Mouse (Mus musculus): ENCODE measurements around the gene 1810010H24Rik. TPM values are rescaled to one million over a fixed set of nuclear protein-coding genes. Genes with fewer than 3 reads are reported as not detected.
"Not testable (repeated sequence)": the region's sequence is repeated elsewhere in the genome, so short reads cannot be mapped to it uniquely, and the experiment has no call there.

The 1810010H24Rik gene
- polyA plus RNA-seq (2016; fragmentation: Nextera tagmentation; extraction: Ambion mirVana) = 1.7 and 2.0 TPM in 2 replicates

DNA sequence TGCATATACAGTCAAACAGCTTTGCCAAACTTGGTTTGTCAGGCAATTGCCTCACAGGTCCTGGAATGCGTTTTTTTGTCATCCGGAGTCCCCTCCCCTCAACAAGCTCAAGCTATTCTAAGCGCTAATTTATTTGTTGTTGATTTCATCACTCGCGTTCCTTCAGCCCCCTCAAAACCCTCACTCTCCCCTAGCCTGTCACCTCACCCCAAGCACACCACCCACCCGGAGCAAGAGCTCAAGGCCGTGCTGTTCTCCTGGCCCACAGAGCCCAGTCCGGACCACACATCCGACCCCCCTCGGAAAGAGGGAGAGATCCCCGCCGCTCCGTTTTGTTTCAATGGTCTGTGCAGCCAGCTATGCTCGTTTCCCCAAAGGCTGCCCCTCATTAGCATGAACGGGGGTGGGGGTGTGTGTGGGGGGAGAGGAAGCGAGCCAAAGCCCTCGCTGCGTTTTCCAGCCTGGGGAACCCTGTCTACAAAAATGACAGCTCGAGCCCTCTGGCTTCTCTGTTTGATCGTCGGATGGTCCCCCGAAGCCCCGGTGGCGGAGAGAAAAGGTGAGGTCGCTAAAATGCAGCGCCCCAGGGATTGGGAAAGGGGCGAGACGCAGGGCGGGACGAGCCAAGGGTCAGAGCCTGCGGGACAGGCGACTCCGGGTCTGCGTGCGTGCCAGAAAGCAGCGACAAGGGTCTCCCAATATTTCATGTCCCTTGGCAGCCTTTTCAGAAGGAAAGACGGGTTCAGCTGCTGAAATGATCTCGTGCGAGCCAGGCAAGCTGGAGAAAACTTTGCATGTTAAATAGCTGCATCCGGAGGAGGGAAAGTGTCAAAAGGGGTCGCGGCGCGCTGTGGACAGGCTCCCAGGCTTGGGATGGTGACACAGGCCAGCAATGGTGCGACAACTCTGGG is at the start of gene 1810010H24Rik:
TSS of gene 1810010H24Rik (plus strand) at position 271 of the 911 bp plus-strand sequence.
- Histone ChIP-seq H3K4me3 (peak within 1 kb of the TSS; percentile 72), H3K27ac (peak within 1 kb of the TSS; percentile 77), H3K36me3 (no peaks in the 10 kb centered on the region), H3K9me3 (no peaks in the 10 kb centered on the region), H3K4me1 (peaks cover 47% of the 10 kb centered on the region), H3K27me3 (ENCODE audit: insufficient read depth, poor library complexity, severe bottlenecking) (peaks cover 24% of the 10 kb centered on the region)
- under 1% methylated on average over 45 of the region's 45 CpGs for WGBS
- no peak for DNase-seq (ENCODE audit: low spot score)

DNA sequence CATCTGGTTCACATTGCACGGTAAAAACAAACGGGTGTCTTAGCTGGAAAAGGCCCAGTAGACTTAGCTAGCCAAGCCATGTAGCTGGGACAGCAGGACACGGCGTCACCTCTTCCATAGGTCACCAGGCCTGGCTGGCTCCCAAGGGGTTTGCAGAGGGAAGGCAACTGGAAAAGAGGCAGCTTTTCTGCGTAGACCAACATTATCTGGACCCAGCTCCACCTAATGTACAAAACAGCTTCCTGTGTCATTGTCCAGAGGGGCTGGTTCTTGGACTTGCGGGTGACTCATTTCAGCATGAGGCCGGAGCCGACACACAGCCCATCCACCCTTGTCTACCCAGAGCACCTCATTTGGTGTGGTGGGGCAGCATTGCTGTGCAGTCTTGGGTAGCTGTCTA is 49.3 kb upstream of the 1810010H24Rik start:
- no peaks in the 10 kb centered on the region for H3K9me3 ChIP-seq
- 0 out of 2 replicates have a peak, but pooled peaks cover 7% of the 10 kb centered on the region for H3K4me1 ChIP-seq
- 73% methylated on average over 8 of the region's 8 CpGs for WGBS
- DNase-seq (ENCODE audit: low spot score) = no peak
- no peak overlapping the region for H3K4me3 ChIP-seq
- H3K36me3 ChIP-seq = no peaks in the 10 kb centered on the region
- no peak overlapping the region for H3K27ac ChIP-seq
- H3K27me3 ChIP-seq (ENCODE audit: insufficient read depth, poor library complexity, severe bottlenecking) = no peaks in the 10 kb centered on the region

DNA sequence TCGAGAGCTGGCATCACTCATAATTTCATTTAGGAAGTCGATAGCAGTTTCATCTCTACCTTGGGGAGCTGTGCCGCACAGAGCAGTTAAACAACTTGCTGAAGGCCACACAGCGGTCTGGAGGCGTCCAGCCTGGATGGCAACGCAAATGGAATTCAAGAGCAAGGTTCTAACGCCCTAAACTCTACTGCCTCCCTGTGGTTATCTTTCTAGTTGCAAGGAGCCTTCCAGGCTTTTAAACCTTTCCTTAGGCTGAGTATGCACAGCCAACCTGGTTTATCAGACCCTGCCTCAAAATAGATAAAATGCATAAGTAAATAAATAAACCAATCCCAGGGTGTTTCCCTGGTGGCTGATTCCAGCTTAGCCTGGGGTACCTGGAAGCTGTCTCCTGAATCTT is 45.0 kb upstream of the 1810010H24Rik start:
- Histone ChIP-seq H3K27me3 (ENCODE audit: insufficient read depth, poor library complexity, severe bottlenecking) (no peaks in the 10 kb centered on the region), H3K4me1 (peaks cover 14% of the 10 kb centered on the region), H3K4me3 (no peak overlapping the region), H3K9me3 (no peaks in the 10 kb centered on the region), H3K27ac (no peak overlapping the region), H3K36me3 (0 out of 2 replicates have a peak, but pooled peaks cover 5% of the 10 kb centered on the region)
- WGBS = 28% methylated on average over 7 of the region's 7 CpGs
- DNase-seq (ENCODE audit: low spot score) = peak; percentile 81

DNA sequence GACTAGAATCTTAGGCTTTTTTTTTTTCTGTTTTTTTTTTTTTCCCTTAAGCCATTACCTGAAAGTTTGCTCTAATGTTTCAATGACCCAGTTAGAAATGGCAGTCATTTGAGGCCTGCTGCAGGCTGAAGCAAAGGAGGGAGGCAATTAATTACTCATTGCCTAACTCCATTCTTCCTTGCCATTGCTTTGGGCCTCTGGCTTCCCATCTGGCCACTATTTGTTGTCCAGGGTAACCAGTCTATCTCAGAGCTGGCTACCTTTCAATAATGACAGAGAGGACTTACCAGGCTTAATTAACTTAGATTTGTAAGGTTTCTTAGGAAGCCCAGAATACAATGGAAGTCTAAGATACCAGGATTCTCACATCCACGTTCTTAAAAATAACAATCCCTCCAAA is 43.7 kb upstream of the 1810010H24Rik start:
- WGBS = 76% methylated on average over 1 of the region's 1 CpGs
- Histone ChIP-seq H3K4me1 (peaks cover 7% of the 10 kb centered on the region), H3K27me3 (ENCODE audit: insufficient read depth, poor library complexity, severe bottlenecking) (no peaks in the 10 kb centered on the region), H3K4me3 (no peak overlapping the region), H3K27ac (no peak overlapping the region), H3K9me3 (no peaks in the 10 kb centered on the region), H3K36me3 (peaks cover 9% of the 10 kb centered on the region; the same call in 1 of the 2 replicates)
- no peak for DNase-seq (ENCODE audit: low spot score)

DNA sequence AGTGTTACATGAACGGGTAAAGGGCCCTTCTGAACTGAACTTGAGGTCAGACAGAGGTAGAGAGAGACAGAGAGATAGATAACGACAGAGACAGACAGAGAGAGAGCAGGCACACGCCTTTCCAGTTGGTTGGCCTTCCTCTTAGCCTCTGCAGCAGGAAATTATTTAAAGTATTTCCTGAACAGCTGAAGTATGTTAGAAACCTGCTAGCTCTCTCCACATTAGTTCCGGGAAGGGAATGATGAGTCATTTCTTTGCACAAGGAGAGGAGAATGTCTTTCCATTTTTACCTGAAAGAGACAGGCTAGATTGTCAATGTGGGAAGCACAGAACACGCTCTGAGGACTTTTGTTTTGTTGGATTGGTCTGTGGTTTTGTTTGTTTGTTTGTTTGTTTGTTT is 43.1 kb upstream of the 1810010H24Rik start:
- no peak overlapping the region for H3K4me3 ChIP-seq
- WGBS = 34% methylated on average over 5 of the region's 5 CpGs
- 0 out of 2 replicates have a peak overlapping the region, but pooled peaks have one; percentile 16 for H3K27ac ChIP-seq
- peaks cover 15% of the 10 kb centered on the region for H3K36me3 ChIP-seq
- H3K9me3 ChIP-seq = no peaks in the 10 kb centered on the region
- H3K4me1 ChIP-seq = peaks cover 7% of the 10 kb centered on the region
- DNase-seq (ENCODE audit: low spot score) = no peak
- H3K27me3 ChIP-seq (ENCODE audit: insufficient read depth, poor library complexity, severe bottlenecking) = no peaks in the 10 kb centered on the region

DNA sequence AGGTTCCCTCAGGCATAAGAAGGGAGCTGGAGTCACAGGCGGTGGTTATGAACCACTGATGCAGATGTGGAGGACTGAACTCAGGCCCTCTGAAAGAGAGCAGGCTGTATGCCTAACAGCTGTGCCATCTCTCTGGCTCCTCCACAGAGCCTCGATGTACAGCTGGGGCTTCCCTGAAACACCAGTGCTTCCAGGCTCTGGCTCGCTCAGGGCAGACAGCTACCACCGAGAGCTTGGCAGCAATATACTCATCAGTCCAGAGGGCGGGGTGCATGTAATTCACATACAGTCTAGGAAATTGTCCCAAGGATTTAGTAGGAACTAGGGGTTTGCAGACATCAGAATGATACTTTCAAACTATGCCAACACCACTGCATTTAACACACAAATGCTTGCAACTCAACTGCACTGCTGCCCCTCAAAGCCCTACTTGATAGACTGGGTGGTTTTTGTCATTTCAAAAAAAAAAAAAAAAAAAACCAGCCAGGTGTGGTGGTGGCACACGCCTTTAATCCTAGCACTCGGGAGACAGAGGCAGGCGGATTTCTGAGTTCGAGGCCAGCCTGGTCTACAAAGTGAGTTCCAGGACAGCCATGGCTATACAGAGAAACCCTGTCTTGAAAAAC is 39.4 kb upstream of the 1810010H24Rik start:
- H3K36me3 ChIP-seq = peaks cover 47% of the 10 kb centered on the region
- not testable (repeated sequence) for H3K27ac ChIP-seq; H3K4me3 ChIP-seq; H3K4me1 ChIP-seq; H3K27me3 ChIP-seq (ENCODE audit: insufficient read depth, poor library complexity, severe bottlenecking); H3K9me3 ChIP-seq; DNase-seq (ENCODE audit: low spot score)
- 87% methylated on average over 9 of the region's 9 CpGs for WGBS

DNA sequence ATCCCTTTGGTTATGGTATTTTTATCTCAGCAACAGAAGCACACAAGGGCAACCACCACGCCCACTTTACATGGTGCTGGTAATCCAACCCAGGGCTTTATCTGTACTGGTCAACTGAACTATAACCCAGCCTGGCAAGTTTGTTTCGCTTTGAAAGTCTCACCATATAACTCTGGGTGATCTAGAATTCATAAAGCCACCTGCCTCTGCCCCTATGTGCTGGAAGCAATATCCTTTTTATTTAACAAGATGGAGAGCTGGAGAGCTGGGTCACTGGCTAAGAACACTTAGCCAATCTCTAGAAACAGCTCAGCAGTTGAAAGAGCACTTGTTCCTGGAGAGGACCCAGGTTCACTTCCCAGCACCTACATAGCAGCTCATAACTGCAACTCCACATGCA is 38.1 kb upstream of the 1810010H24Rik start:
- WGBS = 82% methylated on average over 2 of the region's 2 CpGs
- Histone ChIP-seq H3K4me3 (no peak overlapping the region), H3K9me3 (no peaks in the 10 kb centered on the region), H3K27ac (no peak overlapping the region), H3K36me3 (peaks cover 58% of the 10 kb centered on the region), H3K4me1 (peaks cover 4% of the 10 kb centered on the region), H3K27me3 (ENCODE audit: insufficient read depth, poor library complexity, severe bottlenecking) (no peaks in the 10 kb centered on the region)
- DNase-seq (ENCODE audit: low spot score) = no peak

DNA sequence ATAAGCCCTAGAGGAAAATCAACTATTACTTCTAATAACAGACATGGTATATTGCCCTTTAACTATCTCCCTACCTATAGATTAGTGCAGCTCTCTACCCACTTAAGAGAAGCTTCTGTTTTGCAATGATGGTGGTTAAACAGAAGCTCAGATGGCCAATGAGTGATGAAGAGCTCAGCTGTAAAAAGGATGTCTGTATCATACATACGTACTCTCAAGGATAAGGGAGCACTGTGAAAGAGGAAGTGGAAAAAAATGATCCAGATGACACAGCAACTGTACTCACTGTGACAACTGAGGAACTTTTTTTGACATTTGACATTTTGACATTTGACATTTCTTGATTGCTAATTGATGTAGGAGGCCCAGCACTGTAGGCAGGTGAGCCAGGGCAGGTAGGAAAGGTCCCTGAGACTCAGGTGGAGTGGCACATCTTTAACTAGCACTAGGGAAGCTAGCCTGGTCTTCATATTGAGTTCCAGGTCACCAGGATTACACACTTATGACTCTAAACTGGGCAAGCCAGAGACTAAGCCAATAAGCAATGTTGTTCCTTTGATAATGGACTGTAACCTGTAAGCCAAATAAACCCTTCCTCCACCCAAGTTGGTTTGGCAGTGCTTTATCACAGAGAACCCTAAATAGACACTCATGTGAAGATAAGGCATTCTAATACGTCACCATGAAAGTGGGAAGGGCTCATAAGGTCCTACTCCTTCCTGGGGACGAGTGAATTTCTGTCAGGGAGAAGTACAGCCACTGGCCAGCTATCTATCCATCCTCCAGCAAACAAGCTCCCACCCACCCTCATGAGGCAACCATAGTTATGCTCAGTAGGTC is 31.0 kb upstream of the 1810010H24Rik start:
- no peak for DNase-seq (ENCODE audit: low spot score)
- Histone ChIP-seq H3K4me3 (no peak overlapping the region), H3K27me3 (ENCODE audit: insufficient read depth, poor library complexity, severe bottlenecking) (no peaks in the 10 kb centered on the region), H3K36me3 (peaks cover 72% of the 10 kb centered on the region), H3K9me3 (no peaks in the 10 kb centered on the region), H3K27ac (no peak overlapping the region), H3K4me1 (peaks cover 22% of the 10 kb centered on the region)
- 38% methylated on average over 3 of the region's 3 CpGs for WGBS

DNA sequence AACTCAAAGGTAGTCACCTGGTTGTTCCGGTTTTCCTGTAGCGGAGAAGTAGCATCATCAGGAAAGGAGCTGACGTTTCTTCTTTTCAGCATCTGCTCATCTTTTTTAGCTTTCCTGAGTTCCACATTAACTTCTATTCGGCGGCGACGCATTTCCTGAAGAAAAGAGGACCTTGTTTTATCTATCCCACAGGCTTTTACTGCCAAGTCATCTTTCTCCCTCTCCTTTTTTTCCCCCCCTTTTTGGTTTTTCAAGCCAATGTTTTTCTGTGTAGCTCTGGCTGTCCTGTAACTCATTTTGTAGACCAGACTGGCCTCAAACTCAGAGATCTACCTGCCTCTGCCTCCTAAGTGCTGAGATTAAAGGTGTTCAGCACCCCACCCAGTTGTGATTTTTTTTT is 29.0 kb upstream of the 1810010H24Rik start:
- not testable (repeated sequence) for H3K4me3 ChIP-seq; H3K27me3 ChIP-seq (ENCODE audit: insufficient read depth, poor library complexity, severe bottlenecking); H3K9me3 ChIP-seq; H3K27ac ChIP-seq; DNase-seq (ENCODE audit: low spot score)
- WGBS = 96% methylated on average over 7 of the region's 7 CpGs
- peaks cover 22% of the 10 kb centered on the region for H3K4me1 ChIP-seq
- H3K36me3 ChIP-seq = peaks cover 55% of the 10 kb centered on the region

DNA sequence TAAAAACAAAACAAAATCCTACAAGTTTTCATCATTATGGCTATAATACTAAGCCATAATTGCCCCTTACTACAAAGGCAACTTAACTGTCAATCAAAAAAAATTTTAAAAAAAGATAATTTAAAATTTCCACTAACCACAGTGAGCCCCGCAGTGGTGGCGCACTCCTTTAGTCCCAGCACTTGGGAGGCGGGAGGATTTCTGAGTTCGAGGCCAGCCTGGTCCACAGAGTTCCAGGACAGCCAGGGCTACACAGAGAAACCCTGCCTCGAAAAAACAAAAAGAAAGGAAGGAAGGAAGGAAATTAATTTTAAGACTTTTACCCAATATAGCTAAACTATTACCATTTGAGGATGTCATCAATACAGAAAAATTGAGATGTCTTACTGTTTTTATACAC is 27.5 kb upstream of the 1810010H24Rik start:
- 16% methylated on average over 5 of the region's 5 CpGs for WGBS
- no peak for DNase-seq (ENCODE audit: low spot score)
- no peaks in the 10 kb centered on the region for H3K27me3 ChIP-seq (ENCODE audit: insufficient read depth, poor library complexity, severe bottlenecking)

DNA sequence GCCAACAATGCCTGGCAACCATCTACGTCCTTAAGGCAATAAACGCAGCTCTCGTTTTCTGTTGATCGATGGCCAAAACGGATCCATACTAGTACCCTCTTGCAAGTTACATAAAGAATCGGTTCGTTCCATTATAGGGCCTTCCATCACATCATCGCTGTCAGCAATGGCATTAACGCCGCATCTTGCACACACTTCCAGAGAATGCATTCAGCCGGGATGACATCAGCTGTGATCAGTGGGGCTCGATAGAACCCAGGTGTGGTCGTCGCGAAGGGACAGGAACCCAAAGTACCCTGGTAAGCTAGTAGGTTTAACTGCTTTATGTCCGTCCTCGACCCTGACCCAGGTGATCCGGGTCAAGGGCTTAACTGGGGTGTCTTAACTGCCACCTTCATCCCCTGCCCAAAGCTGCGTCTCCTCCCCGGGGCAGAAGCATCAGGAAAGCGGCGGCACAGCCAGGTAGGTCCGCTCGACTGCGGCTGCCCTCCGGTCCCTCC is 26.8 kb upstream of the 1810010H24Rik start:
- DNase-seq (ENCODE audit: low spot score) = peak; percentile 82
- no peaks in the 10 kb centered on the region for H3K9me3 ChIP-seq
- WGBS = under 1% methylated on average over 26 of the region's 26 CpGs

More for the DNA sequence above, 27.5 kb upstream of the 1810010H24Rik start:
- H3K36me3 ChIP-seq = peaks cover 42% of the 10 kb centered on the region
- H3K9me3 ChIP-seq = no peaks in the 10 kb centered on the region
- H3K4me1 ChIP-seq = peaks cover 22% of the 10 kb centered on the region
- H3K27ac ChIP-seq = peak overlapping the region; percentile 99
- H3K4me3 ChIP-seq = peak overlapping the region; percentile 92

DNA sequence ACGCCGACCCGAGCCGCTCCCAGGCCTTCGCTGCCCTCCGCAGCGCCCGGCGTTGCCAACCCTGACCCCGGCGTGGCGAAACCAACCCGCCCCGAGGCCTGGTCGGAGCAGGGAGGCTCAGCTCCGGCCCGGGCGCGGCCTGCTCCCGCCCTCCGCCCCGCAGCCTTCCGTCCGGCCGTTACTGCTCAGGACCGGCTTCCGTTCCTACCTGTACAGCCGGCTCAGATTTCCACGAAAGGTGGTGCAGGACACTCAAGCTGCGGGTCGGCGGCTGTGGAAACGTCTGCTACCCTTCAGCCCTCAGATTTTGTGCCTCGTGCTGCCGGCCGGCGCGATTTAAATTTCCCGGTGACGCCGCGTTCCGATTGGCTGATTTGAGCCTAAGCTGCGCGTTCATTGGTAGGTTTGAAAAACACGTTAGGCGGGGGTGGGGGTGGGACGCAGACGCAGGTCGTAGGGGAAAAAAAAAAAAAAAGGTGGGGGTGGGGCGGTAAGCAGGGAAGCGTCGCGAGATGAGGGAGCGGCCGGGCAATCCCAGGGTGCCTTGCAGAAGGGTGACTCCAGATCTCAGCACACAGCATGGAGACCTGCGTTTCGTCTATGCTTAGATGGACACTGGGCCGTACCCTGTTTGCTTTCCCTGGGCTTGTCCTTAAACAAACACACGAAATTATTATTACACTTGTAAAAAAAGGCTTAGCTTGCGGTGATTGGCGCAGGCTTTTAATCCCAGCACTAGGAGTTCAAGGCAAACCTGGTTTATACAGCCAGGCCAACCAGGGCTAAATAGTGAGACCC is 26.1 kb upstream of the 1810010H24Rik start, which contains the start of gene Kpna2:
TSS of gene Kpna2 (minus strand) at position 391 of the 798 bp plus-strand sequence.
- Histone ChIP-seq H3K36me3 (peaks cover 30% of the 10 kb centered on the region), H3K4me3 (peak within 1 kb of the TSS; percentile 92), H3K27ac (peak within 1 kb of the TSS; percentile 99), H3K27me3 (ENCODE audit: insufficient read depth, poor library complexity, severe bottlenecking) (no peaks in the 10 kb centered on the region), H3K4me1 (peaks cover 19% of the 10 kb centered on the region), H3K9me3 (no peaks in the 10 kb centered on the region)
- WGBS = under 1% methylated on average over 62 of the region's 62 CpGs
- peak; percentile 96 for DNase-seq (ENCODE audit: low spot score)

More for the DNA sequence above, 26.8 kb upstream of the 1810010H24Rik start:
- peak overlapping the region; percentile 92 for H3K4me3 ChIP-seq
- H3K27ac ChIP-seq = peak overlapping the region; percentile 99
- peaks cover 22% of the 10 kb centered on the region for H3K4me1 ChIP-seq
- H3K27me3 ChIP-seq (ENCODE audit: insufficient read depth, poor library complexity, severe bottlenecking) = no peaks in the 10 kb centered on the region
- peaks cover 36% of the 10 kb centered on the region for H3K36me3 ChIP-seq

All from heart, embryonic 10.5 days (tissue).